Mouse (Mus musculus): ENCODE measurements around the gene Phrf1. TPM values are rescaled to one million over a fixed set of nuclear protein-coding genes. Genes with fewer than 3 reads are reported as not detected.

Phrf1 gene
- polyA plus RNA-seq, 1 experiment from 2014 or later = 72.1 TPM

DNA sequence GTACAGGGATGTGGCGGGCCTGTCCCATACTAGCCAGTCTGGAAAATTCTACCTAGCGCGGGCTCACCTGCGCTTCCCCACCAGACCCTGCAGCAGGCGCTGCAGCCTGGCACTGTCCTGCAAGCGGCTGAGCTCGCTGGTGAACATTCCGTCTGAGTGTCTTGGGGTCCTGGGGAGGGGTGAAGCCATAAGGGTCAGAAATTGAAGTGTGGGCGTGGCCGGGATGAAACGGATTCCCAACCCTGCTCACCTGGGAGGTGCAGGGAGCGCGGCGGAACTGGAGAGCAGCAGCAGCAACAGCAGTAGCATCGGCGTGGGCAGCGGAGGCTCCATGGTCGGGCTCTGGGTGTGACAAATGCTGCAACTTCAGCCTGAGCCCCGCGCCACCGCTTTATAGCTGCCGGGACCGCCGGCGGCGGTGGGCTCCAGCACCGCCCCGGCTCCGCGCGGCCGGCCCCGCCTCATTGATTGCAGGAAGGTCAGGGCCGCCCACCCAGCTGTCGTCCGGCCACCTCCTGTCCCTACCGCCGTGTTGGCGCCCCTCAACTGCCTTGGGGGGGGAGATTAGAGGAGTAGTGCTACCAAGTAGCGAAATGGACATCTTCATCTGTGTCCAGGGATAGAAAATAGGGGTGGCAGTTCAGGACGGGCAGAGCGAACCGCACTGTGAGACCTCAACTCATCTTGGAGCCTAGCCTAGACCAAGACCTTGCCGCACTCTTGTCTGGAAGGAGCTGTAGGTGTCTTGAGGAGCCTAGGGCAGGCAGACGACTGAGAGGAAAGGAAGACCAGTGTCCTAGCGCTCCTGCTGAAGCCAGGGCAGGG lies 50.4 kb downstream of the Phrf1 start, which contains the start of gene Sct:
Gene Sct, minus strand, starts transcription at position 368 of the 825 bp plus-strand sequence.
- Histone ChIP-seq H3K9me3 (ENCODE audit: control insufficient read depth, low read depth, low read length) (no peaks in the 10 kb centered on the region), H3K27ac (ENCODE audit: low read length) (no peak within 1 kb of the TSS), H3K4me2 (replicated peaks; ENCODE audit: low read depth, low read length) (peak within 1 kb of the TSS; percentile 74), H3K4me3 (ENCODE audit: low read depth, low read length) (peak within 1 kb of the TSS; percentile 32), H3K36me3 (ENCODE audit: control insufficient read depth, insufficient read depth, low read length) (no peaks in the 10 kb centered on the region), H3K9ac (replicated peaks; ENCODE audit: low read depth, low read length) (peak within 1 kb of the TSS; percentile 28; the same call in 1 of the 2 replicates), H3K4me1 (ENCODE audit: control insufficient read depth, insufficient read depth, low read length) (peaks cover 7% of the 10 kb centered on the region; the same call in 1 of the 2 replicates), H3K27me3 (ENCODE audit: control insufficient read depth, insufficient read depth, low read length) (no peaks in the 10 kb centered on the region)
- WGBS = 3% methylated on average over 46 of the region's 46 CpGs
- ATAC-seq (ENCODE audit: insufficient number of reproducible peaks, insufficient read depth, low FRiP score, low read depth) = peak; percentile 44; the same call in 1 of the 2 replicates

DNA sequence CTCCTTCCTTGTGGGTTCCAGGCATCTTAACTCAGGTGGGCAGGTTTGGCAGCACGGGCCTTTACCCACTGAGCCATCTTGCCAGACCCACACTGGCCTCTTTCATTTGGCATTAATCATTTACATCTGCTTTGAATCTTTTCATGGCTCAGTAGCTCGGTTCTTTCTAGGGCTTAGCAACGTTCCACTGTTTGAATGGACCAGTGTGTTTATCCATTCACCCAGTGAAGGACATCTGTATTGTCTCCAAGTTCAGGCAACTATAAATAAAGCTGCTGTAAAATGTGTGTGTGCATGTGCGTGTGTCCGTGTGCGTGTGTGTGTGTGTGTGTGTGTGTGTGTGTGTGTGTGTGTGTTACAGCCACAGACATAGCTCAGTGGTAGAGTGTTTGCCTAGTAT lies 52.9 kb downstream of the Phrf1 start:
- no peak for ATAC-seq (ENCODE audit: insufficient number of reproducible peaks, insufficient read depth, low FRiP score, low read depth)
- H3K27ac ChIP-seq (ENCODE audit: low read length) = no peak overlapping the region
- H3K4me2 ChIP-seq (replicated peaks; ENCODE audit: low read depth, low read length) = no peak overlapping the region
- H3K9ac ChIP-seq (replicated peaks; ENCODE audit: low read depth, low read length) = no peak overlapping the region
- H3K27me3 ChIP-seq (ENCODE audit: control insufficient read depth, insufficient read depth, low read length) = no peaks in the 10 kb centered on the region
- peaks cover 7% of the 10 kb centered on the region; the same call in 1 of the 2 replicates for H3K4me1 ChIP-seq (ENCODE audit: control insufficient read depth, insufficient read depth, low read length)
- H3K4me3 ChIP-seq (ENCODE audit: low read depth, low read length) = no peak overlapping the region
- WGBS = 50% methylated on average over 6 of the region's 6 CpGs
- H3K36me3 ChIP-seq (ENCODE audit: control insufficient read depth, insufficient read depth, low read length) = no peaks in the 10 kb centered on the region
- no peaks in the 10 kb centered on the region for H3K9me3 ChIP-seq (ENCODE audit: control insufficient read depth, low read depth, low read length)

DNA sequence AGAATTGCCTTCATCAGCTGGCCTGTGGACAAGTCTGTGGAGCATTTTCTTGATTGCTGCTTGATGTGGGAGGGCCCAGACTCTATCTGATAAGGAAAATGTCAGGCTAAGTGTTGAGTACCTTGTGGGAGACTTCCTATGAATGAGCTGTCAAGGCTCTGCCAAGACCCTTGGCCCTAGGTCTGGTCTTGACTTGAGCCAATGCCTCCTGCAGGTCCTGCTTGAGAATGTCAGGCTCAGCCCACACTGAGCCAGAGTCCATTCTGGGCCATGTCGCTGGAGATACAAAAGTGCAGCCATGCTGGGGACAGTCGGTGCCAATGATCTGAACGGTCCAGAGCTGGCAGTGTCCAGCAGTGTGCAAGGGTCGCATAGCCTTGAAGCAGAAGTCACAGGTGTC lies 54.2 kb downstream of the Phrf1 start:
- Histone ChIP-seq H3K4me3 (ENCODE audit: low read depth, low read length) (no peak overlapping the region), H3K4me1 (ENCODE audit: control insufficient read depth, insufficient read depth, low read length) (peaks cover 7% of the 10 kb centered on the region; the same call in 1 of the 2 replicates), H3K9me3 (ENCODE audit: control insufficient read depth, low read depth, low read length) (no peaks in the 10 kb centered on the region), H3K36me3 (ENCODE audit: control insufficient read depth, insufficient read depth, low read length) (no peaks in the 10 kb centered on the region), H3K27ac (ENCODE audit: low read length) (no peak overlapping the region), H3K9ac (replicated peaks; ENCODE audit: low read depth, low read length) (no peak overlapping the region), H3K27me3 (ENCODE audit: control insufficient read depth, insufficient read depth, low read length) (no peaks in the 10 kb centered on the region), H3K4me2 (replicated peaks; ENCODE audit: low read depth, low read length) (no peak overlapping the region)
- no peak for ATAC-seq (ENCODE audit: insufficient number of reproducible peaks, insufficient read depth, low FRiP score, low read depth)
- WGBS = 84% methylated on average over 4 of the region's 4 CpGs

DNA sequence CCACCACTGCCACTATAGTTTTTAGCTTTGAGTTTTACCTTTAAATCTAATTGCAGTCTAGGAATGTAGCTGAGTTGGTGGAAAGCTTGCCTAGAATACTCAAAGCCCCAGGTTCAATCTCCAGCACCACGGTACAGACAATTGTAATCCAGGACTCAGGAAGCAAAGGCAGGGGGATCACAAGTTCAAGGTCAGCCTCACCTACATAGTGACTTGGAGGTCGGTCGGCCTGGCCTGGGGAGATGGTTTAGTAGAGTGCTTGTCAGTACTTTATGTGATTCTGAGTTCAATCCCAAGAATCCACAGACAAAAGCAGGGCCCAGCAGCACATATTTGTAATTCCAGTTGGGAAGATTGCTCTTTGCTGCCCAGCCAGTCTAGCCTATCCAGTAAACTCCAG lies 59.5 kb downstream of the Phrf1 start:
- 70% methylated on average over 3 of the region's 3 CpGs for WGBS
- H3K27ac ChIP-seq (ENCODE audit: low read length) = no peak overlapping the region
- no peaks in the 10 kb centered on the region for H3K36me3 ChIP-seq (ENCODE audit: control insufficient read depth, insufficient read depth, low read length)
- ATAC-seq (ENCODE audit: insufficient number of reproducible peaks, insufficient read depth, low FRiP score, low read depth) = no peak
- H3K27me3 ChIP-seq (ENCODE audit: control insufficient read depth, insufficient read depth, low read length) = peaks cover 11% of the 10 kb centered on the region
- no peaks in the 10 kb centered on the region for H3K9me3 ChIP-seq (ENCODE audit: control insufficient read depth, low read depth, low read length)
- no peak overlapping the region for H3K4me2 ChIP-seq (replicated peaks; ENCODE audit: low read depth, low read length)
- H3K4me3 ChIP-seq (ENCODE audit: low read depth, low read length) = no peak overlapping the region
- H3K4me1 ChIP-seq (ENCODE audit: control insufficient read depth, insufficient read depth, low read length) = no peaks in the 10 kb centered on the region
- H3K9ac ChIP-seq (replicated peaks; ENCODE audit: low read depth, low read length) = no peak overlapping the region

DNA sequence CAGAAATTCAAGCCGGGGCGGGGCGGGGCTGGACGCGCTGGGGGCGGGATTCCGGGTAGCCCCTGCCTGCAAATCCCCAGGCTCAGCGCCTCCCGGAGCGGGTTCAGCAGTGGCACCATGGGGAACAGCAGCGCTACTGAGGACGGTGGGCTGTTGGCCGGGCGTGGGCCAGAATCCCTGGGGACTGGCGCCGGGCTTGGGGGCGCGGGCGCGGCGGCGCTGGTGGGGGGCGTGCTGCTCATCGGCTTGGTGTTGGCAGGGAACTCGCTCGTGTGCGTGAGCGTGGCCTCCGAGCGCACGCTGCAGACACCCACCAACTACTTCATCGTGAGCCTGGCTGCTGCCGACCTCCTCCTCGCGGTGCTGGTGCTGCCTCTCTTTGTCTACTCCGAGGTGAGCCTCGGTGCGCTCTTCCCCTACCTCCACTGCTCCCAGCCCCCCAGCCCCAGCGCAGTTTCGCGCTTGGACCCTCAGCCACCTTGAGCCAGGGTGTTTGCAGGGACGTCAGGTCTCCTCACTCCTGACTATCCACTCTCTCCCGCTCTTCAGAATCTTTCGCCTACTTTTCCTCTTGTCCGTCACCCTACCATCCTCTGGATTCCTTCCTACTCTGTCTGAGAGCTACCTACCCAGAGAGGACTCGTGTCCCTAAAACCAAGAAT lies 63.5 kb downstream of the Phrf1 start, which contains the start of gene Drd4:
Gene Drd4, plus strand, starts transcription at position 86 of the 662 bp plus-strand sequence.
- Histone ChIP-seq H3K9me3 (ENCODE audit: control insufficient read depth, low read depth, low read length) (no peaks in the 10 kb centered on the region), H3K4me3 (ENCODE audit: low read depth, low read length) (peak within 1 kb of the TSS; percentile 40), H3K36me3 (ENCODE audit: control insufficient read depth, insufficient read depth, low read length) (no peaks in the 10 kb centered on the region), H3K4me2 (replicated peaks; ENCODE audit: low read depth, low read length) (peak within 1 kb of the TSS; percentile 85), H3K27me3 (ENCODE audit: control insufficient read depth, insufficient read depth, low read length) (peaks cover 31% of the 10 kb centered on the region), H3K27ac (ENCODE audit: low read length) (no peak within 1 kb of the TSS), H3K9ac (replicated peaks; ENCODE audit: low read depth, low read length) (no peak within 1 kb of the TSS), H3K4me1 (ENCODE audit: control insufficient read depth, insufficient read depth, low read length) (0 out of 2 replicates have a peak, but pooled peaks cover 13% of the 10 kb centered on the region)
- WGBS = 3% methylated on average over 44 of the region's 46 CpGs
- ATAC-seq (ENCODE audit: insufficient number of reproducible peaks, insufficient read depth, low FRiP score, low read depth) = peak; percentile 79; the same call in 1 of the 2 replicates

DNA sequence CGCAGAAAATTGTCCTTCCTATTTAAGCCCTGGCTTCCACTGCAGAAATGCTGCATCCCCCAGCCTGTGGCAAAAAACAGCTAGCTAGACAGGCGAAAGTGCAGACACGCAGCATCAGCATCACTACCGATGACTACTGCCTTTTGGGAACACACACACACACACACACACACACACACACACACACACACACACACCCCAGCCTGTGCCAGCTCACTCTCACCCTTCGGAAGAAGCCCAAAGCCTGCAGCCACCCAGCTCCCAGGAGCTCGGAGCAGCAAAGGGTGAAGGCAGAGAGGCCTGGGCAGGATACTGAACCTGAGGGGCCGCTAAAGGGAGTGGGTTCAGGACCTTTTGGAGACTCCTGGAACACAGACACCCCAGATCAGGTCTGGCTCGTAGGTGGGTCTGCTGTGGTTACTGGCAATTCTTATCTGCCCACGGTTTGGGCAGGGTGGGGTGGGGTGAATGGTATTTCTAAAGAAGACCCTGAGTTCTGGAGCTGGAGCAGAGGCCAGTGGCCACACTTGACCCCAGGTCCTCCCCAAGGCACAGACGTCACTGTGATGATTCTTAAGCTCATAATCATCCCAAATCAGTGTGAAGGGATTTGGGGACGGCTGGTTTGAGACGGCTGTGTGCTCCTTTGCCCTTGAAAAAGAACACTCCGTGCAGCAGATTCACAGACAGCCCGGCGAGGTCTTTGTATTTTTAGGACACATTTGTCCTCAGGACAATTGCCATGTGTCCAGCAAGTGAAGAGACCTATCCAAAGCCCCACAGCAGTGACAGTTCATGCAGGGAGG lies 64.2 kb downstream of the Phrf1 start:
- H3K9ac ChIP-seq (replicated peaks; ENCODE audit: low read depth, low read length) = no peak overlapping the region
- no peak overlapping the region for H3K27ac ChIP-seq (ENCODE audit: low read length)
- 0 out of 2 replicates have a peak, but pooled peaks cover 4% of the 10 kb centered on the region for H3K36me3 ChIP-seq (ENCODE audit: control insufficient read depth, insufficient read depth, low read length)
- peaks cover 31% of the 10 kb centered on the region for H3K27me3 ChIP-seq (ENCODE audit: control insufficient read depth, insufficient read depth, low read length)
- no peaks in the 10 kb centered on the region for H3K9me3 ChIP-seq (ENCODE audit: control insufficient read depth, low read depth, low read length)
- H3K4me1 ChIP-seq (ENCODE audit: control insufficient read depth, insufficient read depth, low read length) = 0 out of 2 replicates have a peak, but pooled peaks cover 13% of the 10 kb centered on the region
- WGBS = 49% methylated on average over 15 of the region's 15 CpGs
- no peak overlapping the region for H3K4me2 ChIP-seq (replicated peaks; ENCODE audit: low read depth, low read length)
- ATAC-seq (ENCODE audit: insufficient number of reproducible peaks, insufficient read depth, low FRiP score, low read depth) = no peak
- H3K4me3 ChIP-seq (ENCODE audit: low read depth, low read length) = no peak overlapping the region

DNA sequence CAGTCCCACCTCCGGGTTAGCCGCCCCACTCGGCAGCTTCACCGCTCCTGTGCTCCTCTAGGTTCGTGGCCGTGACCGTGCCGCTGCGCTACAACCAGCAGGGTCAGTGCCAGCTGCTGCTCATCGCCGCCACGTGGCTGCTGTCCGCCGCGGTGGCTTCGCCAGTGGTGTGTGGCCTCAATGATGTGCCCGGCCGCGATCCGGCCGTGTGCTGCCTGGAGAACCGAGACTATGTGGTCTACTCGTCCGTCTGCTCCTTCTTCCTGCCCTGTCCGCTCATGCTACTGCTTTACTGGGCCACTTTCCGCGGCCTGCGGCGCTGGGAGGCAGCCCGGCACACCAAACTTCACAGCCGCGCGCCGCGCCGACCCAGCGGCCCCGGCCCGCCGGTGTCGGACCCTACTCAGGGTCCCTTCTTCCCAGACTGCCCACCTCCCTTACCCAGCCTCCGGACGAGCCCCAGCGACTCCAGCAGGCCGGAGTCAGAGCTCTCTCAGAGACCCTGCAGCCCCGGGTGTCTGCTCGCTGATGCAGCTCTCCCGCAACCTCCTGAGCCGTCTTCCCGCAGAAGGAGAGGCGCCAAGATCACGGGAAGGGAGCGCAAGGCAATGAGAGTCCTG lies 65.4 kb downstream of the Phrf1 start:
- ATAC-seq (ENCODE audit: insufficient number of reproducible peaks, insufficient read depth, low FRiP score, low read depth) = no peak
- H3K9ac ChIP-seq (replicated peaks; ENCODE audit: low read depth, low read length) = no peak overlapping the region; the same call in 1 of the 2 replicates
- H3K27me3 ChIP-seq (ENCODE audit: control insufficient read depth, insufficient read depth, low read length) = peaks cover 31% of the 10 kb centered on the region
- H3K4me3 ChIP-seq (ENCODE audit: low read depth, low read length) = peak overlapping the region; percentile 33
- 0 out of 2 replicates have a peak, but pooled peaks cover 13% of the 10 kb centered on the region for H3K4me1 ChIP-seq (ENCODE audit: control insufficient read depth, insufficient read depth, low read length)
- H3K27ac ChIP-seq (ENCODE audit: low read length) = no peak overlapping the region
- no peaks in the 10 kb centered on the region for H3K9me3 ChIP-seq (ENCODE audit: control insufficient read depth, low read depth, low read length)
- 0 out of 2 replicates have a peak, but pooled peaks cover 4% of the 10 kb centered on the region for H3K36me3 ChIP-seq (ENCODE audit: control insufficient read depth, insufficient read depth, low read length)
- under 1% methylated on average over 52 of the region's 53 CpGs for WGBS
- peak overlapping the region; percentile 74 for H3K4me2 ChIP-seq (replicated peaks; ENCODE audit: low read depth, low read length)
